Mouse (Mus musculus): Measurements from ENCODE around the gene Btbd3.

Btbd3 gene

GRCm38 (mm10) chr2:138256411-138256810, at the start of gene Btbd3:
Gene Btbd3, plus strand, starts transcription at chr2:138256565.
- peak; percentile 90 for DNase-seq (ENCODE audit: low spot score)

- peak; percentile 14 for DNase-seq (ENCODE audit: low spot score)
These were observed 40.8 kb upstream of the Btbd3 start for GRCm38 (mm10) chr2:138215561-138215960.

DNA sequence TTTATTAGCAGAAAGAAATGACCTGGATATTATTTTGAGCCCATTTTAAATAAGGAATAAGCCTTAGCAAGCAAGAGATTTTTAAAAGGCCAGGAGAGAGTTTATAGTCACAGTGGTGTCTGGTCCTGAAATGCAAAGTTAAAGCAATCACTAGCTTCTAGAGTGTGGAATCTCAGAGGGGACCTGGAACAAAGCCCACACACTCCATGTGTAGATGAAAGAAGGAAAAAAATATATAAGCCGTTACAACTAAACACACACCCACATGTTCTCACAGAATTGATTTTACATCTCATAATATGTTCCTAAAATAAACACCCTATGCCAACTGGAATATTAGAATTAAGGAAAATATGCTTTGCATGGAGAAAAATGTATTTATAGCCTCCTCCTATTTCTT, 36.1 kb upstream of the Btbd3 start:
- peak; percentile 12 for DNase-seq (ENCODE audit: low spot score)

GRCm38 (mm10) chr2:138232247-138232646, 24.1 kb upstream of the Btbd3 start:
- DNase-seq (ENCODE audit: low spot score) = no peak

GRCm38 (mm10) chr2:138236149-138236548, 20.2 kb upstream of the Btbd3 start:
- DNase-seq (ENCODE audit: low spot score) = no peak

DNA sequence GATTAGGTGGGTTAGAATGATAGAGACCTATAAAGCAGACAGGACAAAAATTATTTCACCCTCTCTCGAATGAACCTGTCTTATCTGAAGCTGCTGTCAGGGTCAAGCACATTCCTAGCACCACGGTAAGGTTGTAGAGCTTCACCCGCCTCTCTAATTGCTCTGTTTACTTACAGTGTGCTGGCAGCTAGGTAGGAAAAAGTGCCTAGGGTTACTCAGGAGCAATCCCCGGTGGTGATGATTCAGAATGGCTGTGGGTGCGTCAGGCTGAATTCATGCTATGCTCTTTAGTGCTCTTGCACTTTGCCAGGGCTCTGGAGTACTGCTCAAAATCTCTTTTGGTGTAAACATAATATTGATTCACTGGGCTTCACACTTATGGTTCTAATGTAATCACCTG, 13.9 kb upstream of the Btbd3 start:
- DNase-seq (ENCODE audit: low spot score) = no peak

GRCm38 (mm10) chr2:138245631-138246289, 10.6 kb upstream of the Btbd3 start:
- peak; percentile 28 for DNase-seq (ENCODE audit: low spot score)

- DNase-seq (ENCODE audit: low spot score) = no peak
These were observed 8.4 kb upstream of the Btbd3 start for GRCm38 (mm10) chr2:138247986-138248385.

- DNase-seq (ENCODE audit: low spot score) = no peak
These were observed 596 bp downstream of the Btbd3 start for GRCm38 (mm10) chr2:138256851-138257471.

DNA sequence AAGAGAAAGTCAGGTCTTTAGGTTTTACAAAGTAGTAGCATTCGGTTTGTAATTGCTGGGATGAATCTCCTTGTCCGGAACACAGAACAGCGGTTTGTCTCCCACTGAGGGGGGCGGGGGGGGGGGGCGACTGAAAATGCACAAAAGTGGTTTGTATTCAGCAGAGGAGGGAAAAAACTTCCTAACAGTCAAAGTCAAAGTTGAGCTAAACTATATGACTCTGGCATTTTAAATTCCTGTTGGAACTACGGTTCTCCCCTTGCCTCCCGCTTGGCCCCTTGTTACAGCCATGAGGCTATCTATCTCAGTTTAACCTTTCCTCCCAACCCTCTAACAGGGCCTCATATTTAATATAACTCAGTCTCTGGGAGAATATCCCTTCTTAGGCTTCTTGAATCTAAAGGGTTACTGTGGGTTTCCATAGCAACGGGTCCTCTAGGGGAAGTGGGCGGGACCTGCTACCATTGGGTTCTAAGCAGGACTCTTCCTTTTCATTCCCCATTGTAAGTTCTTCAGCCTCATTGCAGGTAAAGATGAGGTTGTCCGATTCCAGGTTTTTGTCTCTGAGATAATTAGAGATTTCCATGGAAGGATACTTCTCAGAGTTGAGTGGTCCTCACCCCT, 1.4 kb downstream of the Btbd3 start:
- no peak for DNase-seq (ENCODE audit: low spot score)

DNA sequence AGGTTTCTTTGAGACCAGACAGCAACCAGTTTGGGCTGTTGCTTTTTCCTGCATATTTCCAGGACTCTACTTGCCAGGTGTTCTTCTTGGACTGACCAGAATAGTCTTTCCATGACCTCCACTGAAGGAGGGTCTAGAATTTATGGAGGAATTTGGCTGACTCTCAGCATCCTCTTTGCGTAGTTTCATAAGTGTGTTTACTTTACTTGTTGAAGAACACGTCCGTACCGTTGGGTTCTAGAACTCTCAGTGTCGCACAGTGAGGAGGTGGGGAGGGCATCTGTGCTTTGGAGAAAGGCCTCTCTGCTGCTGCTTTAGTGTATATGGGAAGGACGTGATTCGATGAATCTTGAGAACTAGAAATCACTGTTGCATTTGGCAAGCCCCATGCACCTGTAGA, 4.8 kb downstream of the Btbd3 start:
- DNase-seq (ENCODE audit: low spot score) = no peak

DNA sequence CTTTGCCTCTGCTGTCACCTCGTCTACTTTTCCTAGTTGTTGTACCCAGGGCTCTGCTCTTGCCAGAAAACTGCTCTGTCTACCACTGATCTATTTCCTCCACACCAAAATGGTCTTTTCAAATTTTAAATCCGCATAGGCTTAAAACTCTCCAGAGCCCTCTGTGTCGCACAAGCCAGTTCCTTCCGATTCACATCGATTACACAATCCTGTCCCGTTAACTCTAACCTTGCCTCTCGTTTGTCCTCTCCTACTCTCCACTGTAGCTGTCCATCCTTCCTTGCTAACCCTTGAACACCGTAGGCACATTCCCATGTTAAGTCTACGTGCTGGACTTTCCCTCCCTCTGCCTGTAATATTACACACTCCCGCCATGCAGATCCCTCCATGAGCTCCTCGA, 6.5 kb downstream of the Btbd3 start:
- DNase-seq (ENCODE audit: low spot score) = no peak

- DNase-seq (ENCODE audit: low spot score) = no peak
These were observed 9.1 kb downstream of the Btbd3 start for GRCm38 (mm10) chr2:138265356-138266005.

DNA sequence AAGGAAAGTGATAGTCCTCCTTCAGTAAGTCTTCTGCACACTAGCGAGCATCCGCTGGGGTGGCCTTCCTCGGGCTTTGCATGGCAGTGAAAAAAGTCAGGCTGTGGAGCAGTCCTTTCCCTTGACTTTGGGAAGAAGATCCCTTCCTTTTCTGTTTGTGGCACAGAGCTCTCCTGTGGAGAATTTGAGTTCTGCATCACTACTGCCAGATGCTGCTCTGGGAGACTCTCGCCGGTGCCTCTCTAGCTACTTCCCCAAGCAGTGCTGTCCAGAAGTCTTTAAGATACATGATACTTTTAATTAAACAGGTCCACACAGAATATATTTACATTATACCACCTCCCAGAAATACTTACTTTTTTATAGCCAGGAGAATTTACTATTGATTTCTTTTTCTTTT, 10.3 kb downstream of the Btbd3 start:
- DNase-seq (ENCODE audit: low spot score) = no peak

GRCm38 (mm10) chr2:138267852-138268513, 11.6 kb downstream of the Btbd3 start:
- DNase-seq (ENCODE audit: low spot score) = no peak

DNA sequence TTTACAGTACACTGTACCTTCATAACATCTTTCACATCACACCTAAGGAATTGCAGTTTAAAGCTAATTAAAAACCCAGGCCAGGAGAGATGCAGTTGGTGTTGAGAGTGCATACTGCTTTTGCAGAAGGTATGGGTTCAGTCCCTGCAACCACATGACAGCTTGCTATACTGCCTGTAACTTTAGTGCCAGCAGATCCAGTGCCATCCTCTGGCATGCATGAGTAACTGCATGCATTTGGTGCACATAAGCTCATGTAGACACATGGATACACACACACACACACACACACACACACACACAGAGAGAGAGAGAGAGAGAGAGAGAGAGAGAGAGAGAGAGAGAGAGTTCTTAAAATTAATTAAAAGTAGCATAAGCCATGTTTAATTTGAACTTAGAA, 13.0 kb downstream of the Btbd3 start:
- DNase-seq (ENCODE audit: low spot score) = no peak

GRCm38 (mm10) chr2:138273404-138274073, 17.2 kb downstream of the Btbd3 start:
- DNase-seq (ENCODE audit: low spot score) = no peak

DNA sequence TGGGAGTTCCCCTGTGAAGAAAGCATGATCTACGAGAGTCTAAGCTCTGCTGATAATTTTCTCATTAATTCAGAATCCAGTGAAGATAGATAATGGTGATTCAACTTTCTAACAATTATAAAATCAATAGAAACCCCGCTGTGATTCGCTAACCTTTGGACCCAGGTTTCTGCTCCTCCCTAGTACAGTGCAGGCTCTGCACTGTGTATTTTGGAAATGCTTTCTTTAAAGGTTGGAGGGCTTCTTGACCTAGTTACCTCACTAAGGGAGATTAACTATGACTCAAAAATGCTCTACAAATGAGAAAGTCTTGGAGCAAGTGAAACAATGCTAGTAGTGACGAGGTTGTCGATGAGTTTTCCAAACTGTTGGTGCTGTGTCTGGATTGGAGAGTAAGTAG, 17.7 kb downstream of the Btbd3 start:
- no peak for DNase-seq (ENCODE audit: low spot score)

DNA sequence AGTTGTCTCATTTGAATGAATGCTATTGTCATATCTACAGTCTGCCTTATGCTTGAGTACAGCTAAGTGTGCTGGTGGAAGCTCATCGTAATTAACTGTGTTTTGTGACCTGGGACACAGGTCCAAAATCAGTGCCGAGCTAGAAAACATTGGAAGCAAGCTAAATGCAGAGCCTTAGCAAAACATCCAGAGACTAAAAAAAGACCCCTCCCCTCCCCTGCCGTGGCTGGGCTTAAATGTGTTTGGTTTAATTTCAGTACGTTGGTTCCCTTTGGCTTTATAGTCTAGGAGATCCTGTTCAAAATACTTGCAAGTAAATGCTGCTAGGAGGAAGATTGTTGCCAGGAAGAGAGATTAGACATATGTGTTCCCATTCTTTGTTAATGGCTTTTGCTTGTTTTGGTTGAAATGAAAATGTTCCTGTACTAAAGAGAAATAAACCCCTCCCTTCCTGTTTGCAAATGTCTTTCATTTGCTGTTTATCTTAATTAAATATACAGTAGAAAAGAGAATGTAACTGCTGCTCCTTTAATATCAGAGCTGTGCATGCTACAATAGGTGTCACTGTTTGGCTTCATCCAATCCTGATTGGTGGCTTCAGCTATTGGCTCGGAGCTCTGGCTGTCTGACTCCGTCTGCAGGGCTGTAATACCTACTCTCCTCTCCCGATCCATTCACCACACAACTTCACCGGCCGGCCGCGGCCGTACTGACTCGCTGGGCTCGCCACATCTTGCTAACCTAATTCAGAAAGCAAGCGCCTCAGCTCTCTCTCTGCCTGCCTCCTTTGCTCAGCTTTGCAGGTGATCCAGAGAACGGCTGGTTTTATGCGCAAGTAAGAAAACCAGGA, 21.7 kb downstream of the Btbd3 start:
- peak; percentile 76 for DNase-seq (ENCODE audit: low spot score)

DNA sequence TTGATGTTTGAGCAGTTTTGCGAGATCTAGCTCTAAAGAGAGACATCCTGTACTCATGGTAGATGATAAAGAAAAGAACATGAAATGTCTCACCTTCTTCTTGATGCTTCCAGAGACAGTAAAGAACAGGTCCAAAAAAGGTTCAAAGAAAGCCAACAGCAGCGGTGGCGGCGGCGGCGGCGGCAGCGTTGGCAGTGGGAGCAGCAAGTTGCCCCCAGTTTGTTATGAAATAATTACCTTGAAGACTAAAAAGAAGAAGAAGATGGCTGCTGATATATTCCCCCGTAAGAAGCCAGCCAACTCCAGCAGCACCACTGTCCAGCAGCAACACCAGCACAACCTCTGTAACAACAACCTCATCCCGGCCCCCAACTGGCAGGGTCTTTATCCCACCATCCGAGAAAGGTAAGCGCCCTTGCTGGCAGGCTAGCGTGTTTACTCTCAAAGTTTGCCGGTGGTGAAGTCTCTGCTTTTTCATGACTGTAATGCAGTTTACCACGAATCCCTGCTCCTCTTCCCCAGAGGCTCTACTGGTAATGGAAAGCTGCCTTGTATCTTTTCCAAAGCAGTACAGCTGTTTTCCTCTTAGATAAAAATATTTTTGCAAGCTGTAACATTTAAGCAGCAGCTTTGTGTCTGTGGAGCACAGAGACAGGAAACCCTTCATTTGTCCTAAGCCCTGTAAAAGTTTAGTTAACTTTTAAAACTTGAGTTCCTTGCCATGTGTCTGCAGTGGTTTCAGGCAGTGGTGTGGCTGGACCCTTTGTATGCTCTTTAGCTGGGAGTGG, 22.7 kb downstream of the Btbd3 start:
- DNase-seq (ENCODE audit: low spot score) = no peak
